Mouse (Mus musculus): ENCODE results near the gene Osmr. TPM values are rescaled to one million over a fixed set of nuclear protein-coding genes. Genes with fewer than 3 reads are reported as not detected.
"Not testable (repeated sequence)": the region's sequence is repeated elsewhere in the genome, so short reads cannot be mapped to it uniquely, and the experiment has no call there.

Osmr gene
- polyA plus RNA-seq, 1 experiment, result 13.1 TPM

DNA sequence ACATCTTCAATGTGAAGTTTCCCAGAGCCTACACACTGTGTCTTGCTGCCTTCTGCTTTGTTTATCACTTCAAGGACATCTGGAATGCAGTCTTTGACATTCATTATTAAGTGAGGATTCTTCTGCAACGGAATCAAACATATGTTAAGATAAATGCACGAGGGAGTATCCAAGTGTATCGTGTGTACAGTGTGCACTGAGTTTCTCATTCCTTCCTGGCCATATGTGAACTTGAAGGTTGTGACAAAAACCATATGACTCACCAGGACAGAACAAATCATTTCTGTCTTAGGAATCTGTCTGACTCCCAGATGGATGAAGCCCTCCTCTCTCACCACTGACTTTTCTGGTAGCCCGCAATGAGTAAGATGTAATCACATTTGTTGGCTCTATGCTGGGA lies 59.0 kb downstream of the Osmr start:
- no peak for DNase-seq
- no peak for TF ChIP-seq POLR2A (IDR thresholded peaks at IDR 0.05; ENCODE audit: borderline replicate concordance, extremely low read depth, low read depth, low read length)
- TF ChIP-seq CTCF (IDR thresholded peaks at IDR 0.05; ENCODE audit: insufficient read depth, low read length), result no peak
- H3K4me1 ChIP-seq (ENCODE audit: control insufficient read depth, insufficient read depth, low read length), result no peaks in the 10 kb centered on the region
- 66% methylated on average over 4 of the region's 4 CpGs for WGBS
- no peak overlapping the region for H3K4me3 ChIP-seq (replicated peaks; ENCODE audit: extremely low read depth, low read depth, low read length)

GRCm38 (mm10) chr15:6801212-6801611 lies 73.6 kb downstream of the Osmr start:
- H3K4me1 ChIP-seq (ENCODE audit: control insufficient read depth, insufficient read depth, low read length); DNase-seq: not testable (repeated sequence)
- WGBS, result 97% methylated on average over 8 of the region's 8 CpGs

GRCm38 (mm10) chr15:6792846-6793245 lies 81.9 kb downstream of the Osmr start:
- no peaks in the 10 kb centered on the region; the same call in 1 of the 2 replicates for H3K4me1 ChIP-seq (ENCODE audit: control insufficient read depth, insufficient read depth, low read length)
- TF ChIP-seq CTCF (IDR thresholded peaks at IDR 0.05; ENCODE audit: insufficient read depth, low read length), result no peak
- no peak for TF ChIP-seq POLR2A (IDR thresholded peaks at IDR 0.05; ENCODE audit: borderline replicate concordance, extremely low read depth, low read depth, low read length)
- 79% methylated on average over 7 of the region's 7 CpGs for WGBS
- no peak overlapping the region for H3K4me3 ChIP-seq (replicated peaks; ENCODE audit: extremely low read depth, low read depth, low read length)
- DNase-seq, result no peak

More at GRCm38 (mm10) chr15:6801212-6801611, 73.6 kb downstream of the Osmr start:
- not testable (repeated sequence) for H3K4me3 ChIP-seq (replicated peaks; ENCODE audit: extremely low read depth, low read depth, low read length)

GRCm38 (mm10) chr15:6791648-6792047 lies 83.1 kb downstream of the Osmr start:
- 79% methylated on average over 11 of the region's 11 CpGs for WGBS
- no peaks in the 10 kb centered on the region for H3K4me1 ChIP-seq (ENCODE audit: control insufficient read depth, insufficient read depth, low read length)
- no peak for DNase-seq
- TF ChIP-seq CTCF (IDR thresholded peaks at IDR 0.05; ENCODE audit: insufficient read depth, low read length) (no peak), POLR2A (IDR thresholded peaks at IDR 0.05; ENCODE audit: borderline replicate concordance, extremely low read depth, low read depth, low read length) (no peak)
- no peak overlapping the region for H3K4me3 ChIP-seq (replicated peaks; ENCODE audit: extremely low read depth, low read depth, low read length)

DNA sequence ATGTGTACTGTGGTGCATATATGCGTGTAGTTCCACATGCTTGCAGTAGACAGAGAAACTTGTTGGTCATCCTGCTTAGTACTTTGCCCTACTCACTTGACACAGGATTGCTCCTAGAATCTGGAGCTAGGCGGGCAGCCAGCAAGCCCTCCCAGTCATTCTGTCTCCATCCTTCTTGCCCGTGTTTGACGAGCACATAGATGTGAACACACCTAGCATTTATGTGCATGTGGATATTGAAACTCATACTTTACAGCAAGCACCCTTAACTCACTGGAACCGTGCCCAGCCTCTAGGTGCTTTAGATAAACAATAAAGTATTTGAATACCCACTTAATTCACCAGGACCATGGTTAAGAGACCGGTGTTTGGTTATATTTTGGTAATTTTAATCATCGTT lies 84.8 kb downstream of the Osmr start:
- WGBS, result 65% methylated on average over 7 of the region's 7 CpGs

GRCm38 (mm10) chr15:6787236-6787635 lies 87.5 kb downstream of the Osmr start:
- Histone ChIP-seq H3K4me1 (ENCODE audit: control insufficient read depth, insufficient read depth, low read length) (no peaks in the 10 kb centered on the region), H3K4me3 (replicated peaks; ENCODE audit: extremely low read depth, low read depth, low read length) (no peak overlapping the region)
- WGBS, result 95% methylated on average over 10 of the region's 10 CpGs
- TF ChIP-seq CTCF (IDR thresholded peaks at IDR 0.05; ENCODE audit: insufficient read depth, low read length) (no peak), POLR2A (IDR thresholded peaks at IDR 0.05; ENCODE audit: borderline replicate concordance, extremely low read depth, low read depth, low read length) (no peak)
- no peak for DNase-seq

More for the DNA sequence above, 84.8 kb downstream of the Osmr start:
- no peaks in the 10 kb centered on the region for H3K4me1 ChIP-seq (ENCODE audit: control insufficient read depth, insufficient read depth, low read length)
- DNase-seq, result no peak
- H3K4me3 ChIP-seq (replicated peaks; ENCODE audit: extremely low read depth, low read depth, low read length), result no peak overlapping the region
- TF ChIP-seq POLR2A (IDR thresholded peaks at IDR 0.05; ENCODE audit: borderline replicate concordance, extremely low read depth, low read depth, low read length) (no peak), CTCF (IDR thresholded peaks at IDR 0.05; ENCODE audit: insufficient read depth, low read length) (no peak)

DNA sequence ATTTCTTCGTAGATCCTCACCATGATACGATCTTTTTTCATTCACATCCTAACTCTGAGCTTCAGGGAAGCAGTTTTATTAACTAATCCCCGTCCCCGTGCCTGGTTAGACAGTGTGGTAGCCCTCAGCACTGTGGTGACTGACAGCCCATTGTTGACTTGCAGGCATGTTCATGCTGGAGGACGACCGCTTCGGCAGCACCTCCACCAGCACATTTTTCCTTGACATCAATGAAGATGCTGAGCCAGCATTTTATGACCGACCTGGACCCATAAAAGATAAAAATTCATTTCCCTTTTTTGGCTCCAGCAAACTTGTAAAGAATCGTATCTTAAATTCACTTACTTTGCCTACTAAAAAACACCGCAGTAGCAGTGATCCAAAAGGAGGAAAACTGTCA lies 88.6 kb downstream of the Osmr start:
- no peaks in the 10 kb centered on the region for H3K4me1 ChIP-seq (ENCODE audit: control insufficient read depth, insufficient read depth, low read length)
- TF ChIP-seq CTCF (IDR thresholded peaks at IDR 0.05; ENCODE audit: insufficient read depth, low read length), result no peak
- no peak for TF ChIP-seq POLR2A (IDR thresholded peaks at IDR 0.05; ENCODE audit: borderline replicate concordance, extremely low read depth, low read depth, low read length)
- WGBS, result 93% methylated on average over 10 of the region's 10 CpGs
- DNase-seq, result no peak
- H3K4me3 ChIP-seq (replicated peaks; ENCODE audit: extremely low read depth, low read depth, low read length), result no peak overlapping the region

- no peak for TF ChIP-seq POLR2A (IDR thresholded peaks at IDR 0.05; ENCODE audit: borderline replicate concordance, extremely low read depth, low read depth, low read length)
- no peak for TF ChIP-seq CTCF (IDR thresholded peaks at IDR 0.05; ENCODE audit: insufficient read depth, low read length)
- DNase-seq, result no peak
- Histone ChIP-seq H3K4me1 (ENCODE audit: control insufficient read depth, insufficient read depth, low read length) (no peaks in the 10 kb centered on the region), H3K4me3 (replicated peaks; ENCODE audit: extremely low read depth, low read depth, low read length) (no peak overlapping the region)
- 83% methylated on average over 3 of the region's 3 CpGs for WGBS
Measured at GRCm38 (mm10) chr15:6772265-6772664, 102.5 kb downstream of the Osmr start.

Other genes with a start within 250 kb of the Osmr start
- 6.2 and 10.3 TPM in 2 replicates for gene Rictor, start 166.6 kb downstream of the Osmr start, polyA plus RNA-seq (2012; rRNA removed)
- gene Lifr, start 215.6 kb upstream of the Osmr start, polyA plus RNA-seq (2012; rRNA removed), result 101 and 222 TPM in 2 replicates

Measured in lung, adult 2 months (tissue).